Mouse (Mus musculus) left cerebral cortex, postnatal 36 days (tissue): ENCODE results near the gene Agbl4. TPM values are rescaled to one million over a fixed set of nuclear protein-coding genes. Genes with fewer than 3 reads are reported as not detected.

Source experiments
- DNase-seq, 2 experiments: peaks; one replicate each; pipeline ENCODE4 v3.0.0; 2021 to 2022; ENCODE audit warnings: low spot score in 2 of 2, mixed read lengths in 1 of 2
- intact Hi-C: fragments of 180-260 bp; cut with DNase I; formaldehyde crosslinking; loops from one replicate; pipeline ENCODE4 v1.15.1; 2025
- total RNA-seq, 2 experiments: library from RNA; stranded (reverse); gene quantifications; 2 replicates each; pipeline ENCODE4 v1.2.3; 2021

Agbl4 gene
- total RNA-seq, result 10 to 100 TPM; 19.3 to 20.4 TPM

DNA sequence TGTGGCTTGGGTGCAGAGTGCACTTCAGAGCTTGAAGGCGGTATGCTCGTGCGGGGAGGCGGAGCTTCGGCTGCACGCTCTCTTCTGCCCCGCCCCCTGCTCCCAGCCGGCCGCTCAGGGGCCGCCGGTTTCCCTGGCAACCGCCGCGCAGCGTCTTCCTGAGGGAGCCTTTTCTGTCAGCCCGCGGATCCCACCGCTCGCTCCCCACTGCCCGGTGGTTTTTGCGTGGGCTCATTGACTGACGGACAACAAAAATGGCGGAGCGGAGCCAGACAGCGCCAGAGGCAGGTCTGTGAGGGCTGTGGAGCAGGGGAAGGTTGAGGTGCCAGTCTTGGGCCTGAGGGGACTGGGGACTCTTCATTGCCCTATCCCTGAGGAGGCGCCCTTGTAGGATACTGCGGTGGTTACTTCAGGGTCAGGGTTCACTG lies at the start of gene Agbl4:
Gene Agbl4, plus strand, starts transcription at position 44 of the 428 bp plus-strand sequence.
- intact Hi-C loops, result no loop called here
- DNase-seq, result peak; percentile 75 to 79

DNA sequence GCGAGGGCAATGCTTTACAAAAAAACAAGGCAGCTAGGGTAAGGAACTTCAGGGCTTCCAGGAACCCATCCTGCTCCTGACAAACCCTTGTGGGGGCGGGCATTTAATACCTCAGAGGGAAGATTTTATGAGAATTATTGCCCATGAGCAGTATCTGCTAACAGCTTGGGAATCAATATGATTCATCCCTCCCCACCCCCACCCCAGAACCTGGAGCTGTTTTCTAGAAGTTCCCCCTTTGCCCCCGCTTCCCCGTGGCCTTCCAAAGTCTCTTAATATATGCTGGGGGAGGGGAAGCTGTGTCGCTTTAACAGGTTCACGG lies 46.6 kb upstream of the Agbl4 start:
- intact Hi-C loops, result no loop called here
- DNase-seq, result peak in 1 of 2 experiments; percentile 18

DNA sequence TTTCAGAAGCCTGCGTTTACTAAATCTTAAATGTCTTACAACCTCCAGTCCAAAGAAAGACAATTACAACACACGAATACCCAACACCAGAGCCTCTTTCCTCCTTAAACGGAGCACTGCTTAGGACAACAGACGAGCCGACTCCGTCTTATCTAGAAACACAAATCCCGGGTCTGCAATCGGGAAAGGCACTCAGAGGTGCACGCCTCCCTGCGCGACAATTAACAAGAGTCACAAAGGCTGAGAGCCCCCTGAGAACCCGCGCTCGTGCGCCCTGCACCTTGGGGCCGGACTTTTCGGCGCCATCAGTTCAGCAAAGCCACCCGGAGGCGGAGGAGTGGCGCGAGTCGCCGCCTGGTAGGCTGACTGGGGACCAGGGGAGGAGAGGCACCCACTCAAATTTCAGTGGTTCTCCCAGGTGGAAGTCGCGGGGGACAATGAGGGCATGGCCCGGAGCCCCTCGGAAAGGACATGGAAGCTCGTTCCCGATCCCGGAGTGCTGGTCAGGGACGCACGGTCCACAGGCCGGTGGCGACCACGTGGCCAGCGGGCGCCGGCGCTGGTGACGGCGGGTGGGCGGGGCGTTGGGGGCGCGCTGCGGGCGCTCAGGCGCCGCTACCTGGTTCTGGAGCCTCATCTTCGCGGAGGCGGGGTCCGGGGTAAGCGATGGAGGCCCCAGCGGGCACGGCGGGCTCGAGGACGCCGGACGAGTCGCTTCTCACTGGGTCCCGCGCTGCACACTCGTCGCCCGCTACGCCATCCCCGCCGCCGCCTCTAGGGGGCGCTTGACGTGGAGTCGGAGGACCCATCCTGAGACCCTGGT lies 46.1 kb upstream of the Agbl4 start, which contains the start of gene Elavl4:
Gene Elavl4, minus strand, starts transcription at position 732 of the 823 bp plus-strand sequence.
- DNase-seq, result peak; percentile 81 to 84
- intact Hi-C loops, result no loop called here

DNA sequence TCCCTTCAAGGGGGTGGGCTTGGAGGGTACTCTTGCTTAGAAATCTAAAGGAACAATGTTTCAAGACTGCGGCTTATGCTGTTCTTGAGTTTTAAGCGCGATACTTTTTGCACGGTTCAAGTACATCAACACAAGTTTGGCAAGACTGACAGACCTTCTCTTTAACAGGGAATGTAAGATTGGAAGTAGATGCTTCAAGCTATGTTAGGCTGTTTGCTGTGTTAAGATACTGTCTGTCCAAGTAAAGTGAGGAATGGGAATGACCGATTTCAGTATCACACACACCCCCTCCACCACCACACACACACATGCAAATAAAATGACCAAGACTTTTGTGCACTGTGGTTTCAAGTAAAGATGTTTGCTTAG lies 45.5 kb upstream of the Agbl4 start:
- intact Hi-C loops, result no loop called here
- DNase-seq, result no peak

DNA sequence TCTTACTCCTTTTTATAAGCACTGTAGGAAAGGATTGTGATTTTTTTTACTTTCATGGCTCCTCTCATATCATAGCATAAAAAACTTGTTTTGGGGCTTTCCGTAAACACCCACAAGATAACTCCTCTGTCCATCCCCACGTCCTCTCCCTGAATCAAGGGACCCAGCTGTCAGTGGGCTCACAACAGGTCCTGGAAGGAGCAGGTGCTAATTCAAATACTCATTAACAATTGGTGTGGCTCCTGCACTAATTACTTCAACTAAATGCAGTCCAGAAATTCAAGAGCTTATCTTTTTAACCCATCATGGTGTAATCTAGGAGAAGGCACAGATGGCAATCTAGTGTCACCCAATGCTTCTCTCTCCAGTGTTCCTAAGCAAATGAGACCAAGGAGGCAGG lies 36.9 kb upstream of the Agbl4 start:
- intact Hi-C loops, result no loop called here

DNA sequence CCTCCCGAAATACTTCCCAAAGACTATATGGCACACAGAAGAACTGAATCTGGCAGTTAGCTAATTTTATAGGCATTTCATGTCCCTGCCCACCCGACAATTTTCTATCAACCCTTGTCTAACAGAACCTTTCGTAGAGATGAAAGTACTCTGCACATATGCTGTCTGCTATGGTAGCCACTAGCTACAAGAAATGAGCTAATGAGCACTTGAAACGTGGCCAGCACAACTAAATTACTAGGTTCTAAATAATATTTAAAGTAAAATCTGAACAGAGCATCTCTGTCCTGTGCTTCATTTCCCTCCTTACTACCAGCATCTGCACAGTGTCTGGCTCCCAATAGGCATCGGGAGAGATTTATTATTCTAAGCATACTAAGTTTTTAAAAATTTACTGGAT lies 1.2 kb upstream of the Agbl4 start:
- intact Hi-C loops, result no loop called here

More for the DNA sequence above, 36.9 kb upstream of the Agbl4 start:
- DNase-seq, result no peak

DNA sequence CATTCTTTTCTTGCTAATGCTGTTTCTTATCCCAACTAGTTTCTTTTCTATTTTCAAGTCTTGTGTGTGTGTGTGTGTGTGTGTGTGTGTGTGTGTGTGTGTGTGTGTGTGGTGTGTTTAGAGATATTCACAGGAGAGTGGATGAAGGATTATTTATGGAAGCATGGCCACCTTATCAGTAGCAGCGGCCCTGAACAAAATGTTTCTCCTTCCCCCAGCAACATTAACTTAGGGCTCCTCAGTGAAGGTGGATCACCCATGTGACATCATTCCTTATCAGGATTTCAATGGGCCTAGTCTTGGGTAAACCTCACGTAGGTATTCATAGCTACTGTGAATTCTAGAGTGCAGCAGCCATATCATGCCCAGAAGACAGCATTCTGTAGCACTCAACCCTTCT lies 22.8 kb downstream of the Agbl4 start:
- intact Hi-C loops, result no loop called here
- DNase-seq, result no peak

More for the DNA sequence above, 1.2 kb upstream of the Agbl4 start:
- no peak for DNase-seq

DNA sequence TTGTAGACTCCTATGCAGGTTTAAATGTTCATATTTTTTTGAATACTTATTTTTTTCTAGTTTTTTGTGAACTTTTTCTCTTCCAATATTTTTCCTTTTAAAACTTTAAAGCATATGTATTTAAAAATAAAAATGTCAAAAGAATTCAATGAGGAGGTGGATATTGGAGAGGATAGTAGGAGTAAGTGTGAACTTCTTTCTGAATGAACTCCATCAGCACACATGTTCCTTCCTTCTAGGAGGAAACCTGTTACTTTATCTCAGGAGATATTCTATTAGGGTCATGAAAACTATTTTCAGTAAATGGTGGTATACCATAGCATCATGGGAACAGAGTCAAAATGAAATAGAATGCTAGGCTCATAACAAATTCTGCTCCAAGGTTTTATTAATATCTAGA lies 30.2 kb downstream of the Agbl4 start:
- DNase-seq, result no peak

DNA sequence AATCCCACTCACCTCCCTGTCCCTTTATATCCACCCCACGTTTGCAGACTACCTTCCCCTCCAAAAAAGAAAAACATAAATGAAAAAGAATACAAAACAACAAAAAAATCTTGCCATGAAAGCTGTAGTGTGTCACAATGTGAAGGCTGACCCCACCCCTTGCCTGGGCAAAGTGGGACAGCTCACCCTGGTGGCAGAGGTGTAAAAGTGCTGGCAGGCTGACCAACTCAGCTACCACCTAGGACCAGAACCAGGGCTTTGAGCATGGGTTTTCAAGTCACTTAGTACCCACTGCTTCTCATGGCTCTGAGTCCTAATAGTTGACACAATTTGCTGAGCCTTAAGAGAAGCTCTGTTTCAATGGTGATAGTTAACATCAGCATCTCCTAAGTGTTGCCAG lies 96.9 kb downstream of the Agbl4 start:
- intact Hi-C loops, result no loop called here
- peak in 1 of 2 experiments; percentile 6 for DNase-seq

More for the DNA sequence above, 30.2 kb downstream of the Agbl4 start:
- intact Hi-C loops, result no loop called here

DNA sequence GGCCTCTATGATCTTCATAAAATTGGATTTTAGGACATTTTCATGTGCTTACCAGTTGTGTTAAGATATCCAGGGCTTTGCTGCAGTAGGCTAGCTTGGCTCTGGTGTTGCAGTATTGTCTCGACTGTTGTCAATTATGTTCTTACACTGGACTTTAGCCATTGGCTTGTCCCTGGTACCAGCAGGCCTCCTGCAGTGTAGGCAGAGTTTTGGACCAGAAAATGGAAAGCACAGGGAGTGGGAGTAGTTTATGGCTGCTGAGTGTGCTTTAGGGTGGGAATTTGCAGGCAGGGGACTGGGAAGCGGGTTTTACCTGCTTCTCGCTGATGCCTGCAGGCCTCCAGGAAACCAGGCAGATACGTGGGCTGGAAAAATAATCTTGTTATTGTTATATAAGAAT lies 132.3 kb downstream of the Agbl4 start:
- DNase-seq, result peak; percentile 7 to 26
- intact Hi-C loops, result no loop called here

DNA sequence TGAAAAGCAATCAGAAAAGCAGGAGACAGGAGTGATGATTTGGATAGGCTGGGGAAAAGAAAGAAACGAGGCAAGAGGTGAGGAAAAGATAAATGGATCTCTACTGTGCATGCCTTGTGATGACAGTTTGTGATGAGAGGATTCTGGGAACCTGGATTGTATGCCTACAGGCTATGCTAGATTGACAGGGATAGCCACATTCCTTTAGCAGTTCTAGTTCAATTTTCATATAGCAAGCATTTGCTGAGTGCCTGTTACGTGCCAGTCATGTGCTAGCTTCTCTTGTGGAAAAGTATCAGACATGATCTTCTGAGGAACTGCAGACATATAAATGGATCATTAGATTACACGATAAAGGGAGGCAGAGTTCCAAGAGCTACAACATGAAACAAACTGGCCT lies 151.8 kb downstream of the Agbl4 start:
- DNase-seq, result no peak
- intact Hi-C loops, result no loop called here

DNA sequence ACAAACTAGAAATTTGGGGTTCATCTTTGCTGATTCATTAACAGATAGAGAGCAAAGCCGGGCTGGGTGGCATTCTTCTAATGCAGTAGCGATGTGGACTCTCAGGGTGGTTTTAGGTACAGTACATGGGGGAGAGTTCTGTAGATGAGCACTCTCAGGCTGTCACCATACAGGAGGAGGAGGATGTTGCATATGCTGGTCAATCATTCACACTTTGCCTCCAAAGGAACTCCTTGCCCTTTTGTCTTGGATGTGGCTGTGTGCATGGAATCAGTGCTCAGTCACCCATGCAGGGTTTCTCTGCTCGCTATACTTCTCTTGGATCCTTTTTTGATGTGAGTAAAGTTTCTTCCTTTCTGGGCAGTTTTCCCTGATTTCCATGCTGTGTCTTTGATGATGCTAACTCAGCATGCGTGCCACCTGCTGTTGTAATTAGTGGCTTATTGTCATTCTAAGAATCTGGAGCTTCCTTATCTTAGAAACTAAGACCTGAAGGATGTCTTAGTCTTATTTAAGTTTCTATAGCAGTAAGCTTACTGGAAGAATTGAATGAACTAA lies 200.3 kb downstream of the Agbl4 start:
- intact Hi-C loops, result no loop called here
- no peak for DNase-seq

DNA sequence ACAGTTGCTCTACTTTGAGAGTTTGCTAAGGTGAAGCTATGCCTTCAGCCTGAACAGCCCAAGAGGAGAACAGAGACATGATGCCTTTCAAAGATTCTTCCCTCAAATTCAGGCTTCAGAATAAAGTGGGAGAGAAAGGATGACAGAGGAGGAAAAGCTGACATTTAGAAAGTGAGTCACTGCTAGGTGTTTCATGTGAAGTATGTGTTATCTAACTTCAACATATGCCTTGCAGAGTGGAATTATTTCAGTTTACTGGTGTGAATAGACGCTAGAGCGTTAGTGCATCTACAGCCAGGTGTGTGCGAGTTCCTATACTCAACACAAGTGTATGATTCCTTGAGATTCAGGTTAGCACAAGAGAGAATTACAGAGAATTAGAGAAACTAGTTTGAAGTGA lies 244.0 kb downstream of the Agbl4 start:
- DNase-seq, result no peak
- intact Hi-C loops, result no loop called here

DNA sequence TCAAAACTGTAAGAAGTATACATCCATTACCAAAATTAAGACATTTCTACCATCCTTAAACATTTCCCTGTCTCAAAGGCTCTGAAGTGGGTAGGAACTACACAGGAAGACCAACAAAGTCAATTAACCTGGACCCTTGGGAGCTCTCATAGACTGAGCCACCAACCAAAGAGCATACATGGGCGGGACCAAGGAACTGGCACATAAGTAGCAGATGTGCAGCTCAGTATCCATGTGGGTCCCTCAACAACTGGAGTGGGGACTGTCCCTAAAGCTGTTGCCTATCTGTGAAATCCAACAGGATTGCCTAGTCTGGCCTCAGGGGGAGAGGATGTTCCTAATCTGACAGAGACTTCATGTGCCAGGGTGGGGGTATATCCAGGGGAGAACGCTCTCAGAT lies 265.5 kb downstream of the Agbl4 start:
- no peak for DNase-seq
- intact Hi-C loops, result no loop called here

DNA sequence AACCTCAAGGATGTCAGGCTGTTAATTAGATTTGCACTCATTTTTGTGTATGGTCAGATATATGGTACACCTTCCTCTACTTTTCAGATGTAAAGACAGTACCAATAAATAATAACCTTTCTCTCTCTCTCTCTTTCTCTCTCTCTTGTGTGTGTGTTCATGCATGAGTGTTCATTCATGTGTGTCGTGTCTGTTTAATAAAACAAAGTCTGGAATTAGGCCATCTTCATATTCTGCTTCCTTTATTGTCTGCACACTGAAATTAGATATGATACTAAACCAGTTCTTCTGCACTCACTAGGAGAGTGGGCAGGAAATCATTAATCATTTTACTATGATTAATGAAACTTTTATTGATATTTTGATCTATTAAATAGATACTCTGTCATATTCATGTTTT lies 276.7 kb downstream of the Agbl4 start:
- intact Hi-C loops, result no loop called here
- no peak for DNase-seq

DNA sequence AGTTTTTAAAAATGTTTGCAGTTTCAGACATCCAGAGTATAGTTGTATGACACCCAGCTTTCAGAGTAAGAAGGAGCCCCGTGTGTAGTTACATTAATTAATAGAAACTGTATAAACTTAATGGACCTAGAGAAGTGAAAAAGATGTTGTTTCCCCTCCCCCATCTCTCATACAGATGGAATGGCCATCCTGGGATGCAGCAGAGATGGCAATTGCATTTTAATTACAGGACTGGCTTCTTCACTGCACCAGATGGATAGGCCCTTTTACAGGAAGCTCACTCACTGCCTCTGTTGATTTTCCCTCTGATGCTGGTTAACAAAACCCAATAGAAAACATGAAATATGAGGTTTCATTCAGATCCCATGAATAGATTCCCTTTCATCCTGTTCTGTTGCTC lies 337.7 kb downstream of the Agbl4 start:
- intact Hi-C loops, result no loop called here
- DNase-seq, result no peak

DNA sequence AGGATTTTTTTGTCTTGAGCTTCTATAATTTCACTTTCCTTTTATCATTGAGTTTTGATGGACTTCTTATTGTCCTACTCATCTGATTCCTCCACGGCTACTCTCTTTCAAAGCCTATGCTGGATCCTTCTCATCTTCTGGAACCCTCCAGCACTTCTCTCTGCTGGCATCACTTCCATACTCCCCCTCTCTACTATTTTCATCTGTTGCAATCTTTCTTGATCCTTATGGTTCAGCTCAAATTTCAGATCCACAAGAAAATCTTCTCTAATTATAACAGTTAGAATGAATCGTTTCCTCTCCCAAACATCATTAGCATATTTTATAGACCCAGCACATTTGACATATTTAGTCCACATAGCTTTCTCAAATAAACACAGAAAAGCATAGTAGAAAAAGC lies 360.5 kb downstream of the Agbl4 start:
- intact Hi-C loops, result no loop called here
- DNase-seq, result peak in 1 of 2 experiments; percentile 18

DNA sequence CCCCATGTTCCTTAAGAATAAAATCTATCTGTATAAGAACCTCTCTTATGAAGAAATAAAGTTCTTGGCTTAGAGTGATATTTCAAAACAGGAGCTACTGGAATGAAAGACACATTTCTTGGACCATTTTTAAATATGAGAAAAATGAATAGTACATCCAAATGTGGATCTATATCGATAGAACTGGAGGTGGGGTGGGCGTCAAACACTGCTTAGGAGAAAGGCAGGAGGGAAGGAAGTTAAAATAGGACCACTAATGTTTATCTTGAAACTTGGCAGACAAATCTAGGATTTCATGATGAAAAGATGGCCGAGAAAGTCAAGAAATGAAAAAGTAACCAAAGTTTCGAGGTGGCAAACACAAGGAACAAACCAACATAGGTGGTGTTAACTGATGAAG lies 391.1 kb downstream of the Agbl4 start:
- intact Hi-C loops, result no loop called here
- DNase-seq, result no peak

DNA sequence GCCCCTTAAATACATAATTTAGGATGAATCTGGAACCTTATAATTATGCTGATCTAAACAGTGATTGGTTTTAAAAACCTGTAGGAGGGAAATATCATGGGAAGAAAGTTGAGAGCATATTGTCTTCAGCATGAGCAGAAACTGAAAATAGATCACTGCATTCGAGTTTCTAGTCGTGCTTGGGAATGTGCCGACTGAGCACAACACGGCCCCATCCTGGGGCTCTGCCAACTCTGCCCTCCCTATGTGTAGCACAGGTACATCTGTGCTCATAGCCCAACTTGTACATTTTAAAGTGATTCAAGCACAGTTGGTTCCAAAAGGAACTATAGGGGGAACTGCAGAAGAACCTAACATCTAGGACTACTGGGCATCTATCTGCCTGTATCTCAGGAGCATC lies 402.4 kb downstream of the Agbl4 start:
- peak; percentile 61 to 68 for DNase-seq
- intact Hi-C loops, result no loop called here

DNA sequence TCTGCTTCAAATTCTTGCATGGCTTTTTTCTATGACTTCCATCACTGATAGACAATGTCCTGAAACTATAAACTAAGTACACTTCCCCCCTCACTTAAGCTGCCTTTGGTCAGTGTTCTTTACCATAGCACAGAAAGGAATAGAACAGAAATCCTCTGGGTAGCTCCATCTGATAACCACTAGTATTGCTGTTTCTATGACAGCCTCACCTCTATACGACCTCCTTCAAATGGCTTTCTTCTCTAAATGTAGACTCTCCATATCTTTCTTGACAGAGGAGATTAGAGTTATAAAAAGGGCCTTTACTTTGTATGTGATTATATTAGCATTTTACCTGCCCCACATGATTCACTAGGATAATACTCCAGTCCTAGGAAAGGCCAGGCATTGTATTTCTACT lies 413.5 kb downstream of the Agbl4 start:
- no peak for DNase-seq
- intact Hi-C loops, result no loop called here

DNA sequence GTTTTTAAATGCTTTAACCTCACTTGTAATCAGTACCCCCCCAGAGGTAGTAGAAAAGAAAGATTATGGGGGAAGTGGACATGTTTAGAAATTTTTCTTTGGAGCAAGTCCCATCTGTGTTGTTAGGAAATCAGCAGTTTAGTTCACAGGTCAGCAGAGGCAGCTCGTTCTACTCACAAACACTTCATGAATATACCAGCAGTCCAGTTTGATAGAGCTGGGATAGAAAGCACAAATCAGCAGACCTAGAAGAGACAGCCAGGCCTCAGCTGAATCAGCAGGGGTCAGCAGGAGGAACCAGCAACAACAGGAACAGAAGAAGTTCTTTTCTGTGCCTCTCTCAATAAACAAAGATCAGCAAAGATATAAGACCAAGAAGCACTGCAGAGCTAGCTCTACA lies 435.3 kb downstream of the Agbl4 start:
- DNase-seq, result no peak
- intact Hi-C loops, result no loop called here
